ENCODE assay signal across 9 mouse cellular contexts in the genomic region with DNA sequence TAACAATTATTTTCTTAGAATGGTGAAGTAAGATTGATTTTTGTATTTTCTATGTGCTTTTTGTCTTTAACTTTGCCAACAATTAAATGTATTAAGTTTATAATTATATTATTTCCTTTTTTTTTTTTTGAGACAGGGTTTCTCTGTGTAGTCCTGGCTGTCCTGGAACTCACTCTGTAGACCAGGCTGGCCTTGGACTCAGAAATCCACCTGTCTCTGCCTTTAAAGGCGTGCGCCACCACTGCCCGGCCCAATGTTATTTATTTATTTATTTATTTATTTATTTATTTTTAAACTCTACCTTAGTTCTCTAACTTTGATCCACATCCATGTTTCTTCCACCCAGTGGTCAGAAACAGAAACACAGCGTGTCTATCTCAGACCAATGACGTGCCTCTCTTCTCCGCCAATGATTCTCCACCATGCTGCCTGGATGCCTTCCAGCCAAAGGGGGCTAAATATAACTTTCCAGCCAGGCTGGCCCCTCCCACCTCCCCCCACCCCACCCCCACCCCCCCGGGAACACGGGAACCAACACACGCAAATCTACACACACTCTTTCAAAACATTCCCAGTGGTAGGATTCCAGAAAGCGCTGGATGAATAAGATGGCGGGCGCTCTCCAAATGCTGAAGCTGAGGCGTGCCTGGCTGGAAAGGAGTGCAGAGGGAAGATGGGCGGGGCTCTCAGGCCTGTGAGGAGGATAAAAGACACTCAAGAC. TPM values are rescaled to one million over a fixed set of nuclear protein-coding genes. Genes with fewer than 3 reads are reported as not detected.
DNase-seq lines count a peak whose midpoint lies in the region; ATAC-seq lines count a peak whose summit lies in the region.
"Had no signal": no experiment of that assay in that cellular context is flagged by ENCODE, and none has a peak within 500 bp of the region (broad histone marks: within the 10 kb centered on the region; RNA-seq: fewer than 3 reads in every experiment).

No protein-coding gene starts in this region.

- 18% methylated on average over 14 of the region's 14 CpGs for WGBS in lung, embryonic 16.5 days
- WGBS in stomach, embryonic 15.5 days = 20% methylated on average over 14 of the region's 14 CpGs

- H3K27ac ChIP-seq in lung, embryonic 16.5 days (ENCODE audit: low read length) = no peak overlapping the region
- no peak overlapping the region for H3K27ac ChIP-seq in stomach, embryonic 15.5 days

- peak; percentile 32 for DNase-seq in cerebellum, adult 9-11 months
- DNase-seq in cerebellum, postnatal 4 days (ENCODE audit: low spot score in 2 of 2) = no peak
- DNase-seq in c-Kit-positive CD71-negative TER-119-negative erythroid progenitor cells, embryonic 14.5 days (ENCODE audit: low read depth) = peak; percentile 39
- peak; percentile 59 to 78 for DNase-seq in heart, adult 18-20 months
- peak; percentile 38 for DNase-seq in kidney, adult 11 months
- no peak for DNase-seq in thymus, postnatal 10 days (ENCODE audit: low spot score in 2 of 2)

- H3K4me1 ChIP-seq in lung, embryonic 16.5 days (replicated peaks; ENCODE audit: control insufficient read depth, insufficient read depth, low read length) = no peaks in the 10 kb centered on the region
- no peaks in the 10 kb centered on the region for H3K4me1 ChIP-seq in stomach, embryonic 15.5 days

- H3K9ac ChIP-seq in lung, embryonic 16.5 days (ENCODE audit: low read length) = no peak overlapping the region
- H3K9ac ChIP-seq in stomach, embryonic 15.5 days = no peak overlapping the region

- H3K27me3 ChIP-seq in lung, embryonic 16.5 days (ENCODE audit: control insufficient read depth, insufficient read depth, low read depth, low read length) = no peaks in the 10 kb centered on the region
- H3K27me3 ChIP-seq in stomach, embryonic 15.5 days (replicated peaks) = no peaks in the 10 kb centered on the region

- no peak overlapping the region; the same call in 1 of the 2 replicates for H3K4me2 ChIP-seq in lung, embryonic 16.5 days (ENCODE audit: low read depth, low read length)
- 0 out of 2 replicates have a peak overlapping the region, but pooled peaks have one; percentile 13 for H3K4me2 ChIP-seq in stomach, embryonic 15.5 days

- no peaks in the 10 kb centered on the region for H3K9me3 ChIP-seq in lung, embryonic 16.5 days (ENCODE audit: control insufficient read depth, low read length)
- H3K9me3 ChIP-seq in stomach, embryonic 15.5 days = no peaks in the 10 kb centered on the region

- no peaks in the 10 kb centered on the region for H3K36me3 ChIP-seq in lung, embryonic 16.5 days (ENCODE audit: control insufficient read depth, insufficient read depth, low read length)
- H3K36me3 ChIP-seq in stomach, embryonic 15.5 days = no peaks in the 10 kb centered on the region

- peak; percentile 82 for ATAC-seq in lung, embryonic 16.5 days (ENCODE audit: low read depth)
- peak; percentile 74; the same call in 1 of the 2 replicates for ATAC-seq in stomach, embryonic 15.5 days (ENCODE audit: insufficient read depth, low FRiP score, low read depth)

- H3K4me3 ChIP-seq in lung, embryonic 16.5 days (ENCODE audit: low read length) = no peak overlapping the region
- H3K4me3 ChIP-seq in stomach, embryonic 15.5 days (replicated peaks) = no peak overlapping the region
- H3K4me3 ChIP-seq: erythroblast, embryonic 14.5 days had no signal

RNA-seq across cellular contexts. Expression of gene Kif5a, which starts 7.4 kb away (rescaled TPM):
- total RNA-seq in heart, adult 18-20 months (2021) = under 1 TPM; 0.41 to 0.89 TPM
- 1.2 TPM in 2 replicates for polyA plus RNA-seq in lung, embryonic 16.5 days (2015; fragmentation: Nextera tagmentation; extraction: Ambion mirVana)
- 5.6 and 6.2 TPM in 2 replicates for polyA plus RNA-seq in stomach, embryonic 15.5 days (2015; fragmentation: Nextera tagmentation; extraction: Ambion mirVana)

RNA-seq across cellular contexts. Expression of gene Dctn2, which starts 10.4 kb away (rescaled TPM):
- total RNA-seq in heart, adult 18-20 months (2021) = 100 to 1,000 TPM; 139 to 146 TPM
- polyA plus RNA-seq in lung, embryonic 16.5 days (2015; fragmentation: Nextera tagmentation; extraction: Ambion mirVana) = 183 and 194 TPM in 2 replicates
- 161 and 169 TPM in 2 replicates for polyA plus RNA-seq in stomach, embryonic 15.5 days (2015; fragmentation: Nextera tagmentation; extraction: Ambion mirVana)

RNA-seq across cellular contexts. Expression of gene Mbd6, which starts 33.0 kb away (rescaled TPM):
- total RNA-seq in heart, adult 18-20 months (2021) = 10 to 100 TPM; 16.7 to 20.2 TPM
- 10.6 and 15.2 TPM in 2 replicates for polyA plus RNA-seq in lung, embryonic 16.5 days (2015; fragmentation: Nextera tagmentation; extraction: Ambion mirVana)
- 18.6 and 19.4 TPM in 2 replicates for polyA plus RNA-seq in stomach, embryonic 15.5 days (2015; fragmentation: Nextera tagmentation; extraction: Ambion mirVana)

RNA-seq across cellular contexts. Expression of gene Pip4k2c, which starts 44.4 kb away (rescaled TPM):
- total RNA-seq in heart, adult 18-20 months (2021) = 10 to 100 TPM; 30.3 to 30.8 TPM
- polyA plus RNA-seq in lung, embryonic 16.5 days (2015; fragmentation: Nextera tagmentation; extraction: Ambion mirVana) = 30.0 and 30.8 TPM in 2 replicates
- 29.9 and 32.3 TPM in 2 replicates for polyA plus RNA-seq in stomach, embryonic 15.5 days (2015; fragmentation: Nextera tagmentation; extraction: Ambion mirVana)

RNA-seq across cellular contexts. Expression of gene Mars, which starts 55.8 kb away (rescaled TPM):
- total RNA-seq in heart, adult 18-20 months (2021) = 10 to 100 TPM; 43.7 to 44.8 TPM
- polyA plus RNA-seq in lung, embryonic 16.5 days (2015; fragmentation: Nextera tagmentation; extraction: Ambion mirVana) = 86.1 and 93.9 TPM in 2 replicates
- 109 and 110 TPM in 2 replicates for polyA plus RNA-seq in stomach, embryonic 15.5 days (2015; fragmentation: Nextera tagmentation; extraction: Ambion mirVana)

Comparison
In these comparisons a context has a peak if more than half of its experiments do, and no peak if none do; other contexts are left out.
1. DNase-seq: peak in cerebellum, adult 9-11 months (single experiment), c-Kit-positive CD71-negative TER-119-negative erythroid progenitor cells, embryonic 14.5 days (single experiment), heart, adult 18-20 months (2 of 2) and kidney, adult 11 months (single experiment); none in cerebellum, postnatal 4 days (0 of 2) and thymus, postnatal 10 days (0 of 2).